Mouse (Mus musculus): ENCODE data around the gene Kif11.
A peak's percentile ranks its signal among the peaks of the same experiment; 100 is the strongest.

The Kif11 gene

DNA sequence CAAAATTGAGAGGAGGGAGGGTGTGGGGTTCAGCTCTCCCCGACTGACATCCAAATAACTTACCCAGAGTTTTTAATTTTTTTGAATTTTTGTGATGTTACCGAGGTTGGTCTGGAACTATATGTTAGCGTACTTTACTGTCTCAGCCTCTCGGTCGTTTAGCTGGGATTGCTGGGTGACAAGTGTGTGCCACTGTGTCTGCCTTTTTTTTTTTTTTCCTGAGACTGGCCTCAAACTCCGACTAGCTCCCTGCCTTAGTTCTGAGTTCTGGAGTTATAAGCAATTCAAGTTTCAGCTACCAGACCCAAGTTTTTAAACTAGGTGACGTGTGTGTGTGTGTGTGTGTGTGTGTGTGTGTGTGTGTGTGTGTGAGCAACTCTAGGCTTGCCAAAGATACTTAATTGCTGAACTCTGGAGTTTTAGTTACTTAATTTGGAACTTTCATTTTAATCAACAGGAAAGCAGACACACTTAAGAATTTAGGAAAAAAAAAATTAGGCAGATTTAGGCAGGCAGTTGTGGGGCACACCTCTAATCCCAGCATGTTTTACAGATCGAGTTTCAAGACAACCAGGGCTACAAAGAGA, 1.3 kb downstream of the Kif11 start:
- no peak for DNase-seq (ENCODE audit: low spot score in 2 of 2)

GRCm38 (mm10) chr19:37378816-37379215, 2.6 kb downstream of the Kif11 start:
- no peak for DNase-seq (ENCODE audit: low spot score in 2 of 2)

DNA sequence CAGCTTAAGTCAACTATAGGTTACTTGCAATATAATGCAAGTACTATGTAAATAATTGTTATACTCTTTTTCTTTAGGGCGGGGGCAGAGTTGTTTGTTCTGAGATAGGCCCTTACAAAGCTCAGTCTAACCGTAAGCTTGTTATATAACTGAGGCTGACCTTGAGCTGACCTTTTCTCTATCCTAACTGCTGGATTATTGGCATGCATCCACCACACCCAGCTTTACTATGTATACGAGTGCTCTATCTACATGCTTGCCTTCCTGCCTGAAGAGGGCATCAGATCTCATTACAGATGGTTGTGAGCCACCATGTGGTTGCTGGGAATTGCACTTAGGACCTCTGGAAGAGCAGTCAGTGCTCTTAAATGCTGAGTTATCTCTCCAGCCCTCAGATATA, 9.9 kb downstream of the Kif11 start:
- DNase-seq (ENCODE audit: low spot score in 2 of 2) = no peak

DNA sequence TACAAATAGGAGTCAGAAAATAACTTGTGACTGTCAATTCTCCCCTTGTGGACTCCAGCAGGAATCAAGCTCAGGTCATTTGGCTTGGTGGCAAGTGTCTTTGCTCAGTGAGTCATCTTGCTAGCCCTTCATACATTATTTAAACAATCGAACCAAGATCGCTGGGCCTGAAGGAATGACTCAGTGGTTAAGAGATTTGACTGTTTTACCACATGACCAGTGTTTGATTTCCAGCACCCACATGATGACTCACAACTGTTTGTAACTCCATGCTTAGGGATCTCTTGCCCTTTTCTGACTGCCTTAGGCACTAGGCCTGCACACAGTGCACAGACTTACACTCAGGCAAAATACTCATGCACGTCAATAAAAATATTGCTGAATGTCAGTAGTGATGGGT, 15.7 kb downstream of the Kif11 start:
- no peak for DNase-seq (ENCODE audit: low spot score in 2 of 2)

DNA sequence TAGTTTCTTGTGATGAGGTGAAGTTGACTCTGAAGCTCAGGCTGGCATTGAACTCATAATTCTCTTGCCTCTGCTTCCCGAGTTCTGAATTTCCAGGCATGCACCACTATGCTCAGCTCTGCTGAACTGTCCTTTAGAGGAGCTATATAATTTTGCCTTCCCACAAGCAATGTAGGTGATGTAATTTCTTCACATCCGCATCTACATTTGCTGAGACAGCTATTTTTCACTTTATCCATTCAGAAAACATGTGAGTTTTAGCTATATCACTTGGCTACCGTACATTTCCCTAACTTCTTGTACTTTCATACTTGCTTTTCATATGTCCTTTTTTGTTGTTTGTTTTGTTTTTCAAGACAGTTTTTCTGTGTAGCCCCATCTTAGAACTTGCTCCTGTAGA, 20.1 kb downstream of the Kif11 start:
- no peak for DNase-seq (ENCODE audit: low spot score in 2 of 2)

GRCm38 (mm10) chr19:37400936-37401335, 24.7 kb downstream of the Kif11 start:
- no peak for DNase-seq (ENCODE audit: low spot score in 2 of 2)

DNA sequence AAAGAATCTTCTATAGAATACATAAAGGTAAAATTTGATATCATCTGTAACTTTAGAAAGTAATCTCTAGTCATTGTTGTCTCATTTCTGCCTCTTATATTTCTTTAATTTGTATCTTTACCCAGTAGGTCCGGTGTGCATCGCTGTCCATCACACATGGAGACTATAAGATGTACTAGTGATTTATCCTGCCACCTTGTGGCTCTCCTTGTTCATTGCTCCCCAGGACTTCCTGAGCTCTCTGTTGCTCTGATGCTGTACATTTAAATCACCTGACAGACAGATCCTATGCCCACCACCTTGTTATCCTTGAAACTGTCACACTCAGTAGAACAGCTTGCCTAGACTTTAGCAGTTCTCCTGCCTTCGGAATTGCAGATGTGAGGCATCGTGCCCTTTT, 42.1 kb downstream of the Kif11 start:
- peak; percentile 54 for DNase-seq (ENCODE audit: low spot score in 2 of 2)

GRCm38 (mm10) chr19:37419613-37420012, 43.4 kb downstream of the Kif11 start:
- peak; percentile 55 to 61 for DNase-seq (ENCODE audit: low spot score in 2 of 2)

GRCm38 (mm10) chr19:37428589-37428988, 52.4 kb downstream of the Kif11 start:
- no peak for DNase-seq (ENCODE audit: low spot score in 2 of 2)

- DNase-seq (ENCODE audit: low spot score in 2 of 2) = no peak
These were observed 55.0 kb downstream of the Kif11 start for GRCm38 (mm10) chr19:37431139-37431756.

DNA sequence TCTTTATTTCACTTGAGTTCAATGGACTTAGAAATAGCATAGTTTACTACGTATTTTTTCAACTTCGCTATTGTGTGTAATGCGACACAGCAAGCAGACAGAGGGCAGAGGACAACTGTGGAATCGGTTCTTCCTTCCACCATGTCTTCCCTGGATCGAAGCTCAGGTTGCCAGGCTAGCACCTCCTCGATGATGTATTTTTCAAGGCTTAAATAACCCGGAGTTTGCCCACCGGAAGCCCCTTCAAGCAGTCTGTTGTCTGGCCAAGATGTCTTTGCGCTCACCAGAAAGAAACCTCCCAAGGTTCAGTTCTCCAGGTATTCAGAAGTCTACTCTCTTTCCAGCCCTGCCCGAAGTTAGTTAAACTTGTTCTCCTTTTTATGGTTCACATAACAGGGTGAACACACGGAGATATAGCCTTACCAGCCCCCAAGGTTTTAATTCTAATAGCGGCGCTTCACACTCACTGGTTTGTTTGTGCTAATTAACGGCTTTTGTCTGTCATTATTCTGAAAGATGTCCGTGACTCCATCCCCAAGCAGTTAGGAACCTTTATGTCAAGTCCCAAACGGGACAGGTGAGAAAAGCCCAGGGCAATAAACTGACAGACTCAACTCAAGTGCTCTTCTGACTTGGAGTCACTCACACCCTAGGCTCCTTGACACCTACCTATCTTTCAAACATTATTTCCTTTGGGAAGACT, 56.8 kb downstream of the Kif11 start:
- no peak for DNase-seq (ENCODE audit: low spot score in 2 of 2)

- DNase-seq (ENCODE audit: low spot score in 2 of 2) = no peak
These were observed 57.7 kb downstream of the Kif11 start for GRCm38 (mm10) chr19:37433895-37434262.

- peak; percentile 7 to 14 for DNase-seq (ENCODE audit: low spot score in 2 of 2)
These were observed 58.2 kb downstream of the Kif11 start, which contains the start of gene Hhex for GRCm38 (mm10) chr19:37434263-37434951. Gene Hhex, plus strand, starts transcription at chr19:37434810.

- DNase-seq (ENCODE audit: low spot score in 2 of 2) = no peak
These were observed 59.0 kb downstream of the Kif11 start for GRCm38 (mm10) chr19:37435041-37435852.

DNA sequence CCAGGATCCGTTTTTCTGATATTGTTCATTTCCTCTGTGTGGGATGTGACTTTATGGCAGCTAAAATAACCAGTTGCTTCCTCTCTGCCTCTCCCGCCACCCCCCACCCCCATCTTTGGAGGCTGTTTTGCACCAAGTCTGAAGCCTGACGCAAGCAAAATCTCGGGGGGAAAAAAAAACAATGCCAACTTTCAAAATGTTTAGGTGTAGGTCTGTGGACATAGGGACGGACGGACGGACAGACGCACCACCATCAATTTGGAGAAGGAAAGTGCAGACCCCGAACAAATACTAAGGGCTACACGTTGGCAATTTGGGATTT, 59.6 kb downstream of the Kif11 start:
- no peak for DNase-seq (ENCODE audit: low spot score in 2 of 2)

DNA sequence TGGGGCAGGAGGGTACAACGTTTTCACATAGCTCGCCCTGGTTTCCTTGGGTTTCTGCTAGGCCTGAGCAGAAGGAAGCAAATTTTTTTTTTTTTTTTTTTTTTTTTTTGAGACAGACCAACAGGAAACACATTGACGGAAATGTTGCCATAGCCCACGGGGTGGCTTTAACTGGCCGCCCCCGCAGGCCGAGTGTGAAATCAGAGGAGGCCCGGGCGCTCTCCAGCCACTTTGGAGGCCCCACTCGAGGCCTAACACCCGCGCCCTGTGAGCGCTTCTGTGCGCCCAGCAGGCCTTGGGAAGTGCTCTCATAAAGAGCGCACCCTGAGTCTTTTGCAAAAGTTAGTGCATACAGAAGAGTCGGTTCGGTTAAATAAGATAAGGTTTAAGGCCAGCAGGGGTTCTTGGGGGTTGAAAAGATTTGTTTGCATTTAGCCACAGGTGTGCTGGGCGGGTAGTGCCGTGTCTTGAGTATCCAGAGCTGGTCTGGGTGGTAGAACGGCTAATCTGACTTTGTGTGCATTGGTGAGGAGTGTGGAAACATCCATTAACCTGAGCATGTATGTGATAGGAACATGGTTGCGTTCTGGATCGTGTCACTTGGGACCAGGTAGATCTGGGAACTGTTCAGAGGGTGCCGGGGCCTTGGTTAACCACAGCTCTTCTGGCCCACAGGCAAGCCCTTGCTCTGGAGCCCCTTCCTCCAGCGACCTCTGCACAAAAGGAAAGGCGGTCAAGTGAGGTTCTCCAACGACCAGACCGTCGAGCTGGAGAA, 60.5 kb downstream of the Kif11 start:
- no peak for DNase-seq (ENCODE audit: low spot score in 2 of 2)

- DNase-seq (ENCODE audit: low spot score in 2 of 2) = no peak
These were observed 61.0 kb downstream of the Kif11 start for GRCm38 (mm10) chr19:37437289-37437606.

DNA sequence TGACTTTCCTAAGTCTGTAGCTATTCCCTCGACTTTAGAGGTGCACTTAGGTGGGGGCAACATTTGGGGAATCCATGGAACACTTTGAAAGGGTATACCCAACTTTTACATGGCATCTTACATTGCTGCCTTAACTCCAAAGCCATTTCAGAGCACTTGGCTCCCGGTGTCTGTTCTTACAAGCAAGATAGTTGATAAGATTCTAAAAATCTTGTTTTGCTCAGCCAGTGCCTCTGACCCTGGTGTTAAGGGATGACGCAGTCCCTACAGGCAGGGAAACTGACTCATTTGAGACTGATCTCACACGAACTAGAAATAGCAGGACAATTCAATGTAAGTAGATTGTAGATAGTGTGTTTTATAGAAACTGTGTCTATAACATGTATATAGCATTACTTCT, 64.0 kb downstream of the Kif11 start:
- no peak for DNase-seq (ENCODE audit: low spot score in 2 of 2)

DNA sequence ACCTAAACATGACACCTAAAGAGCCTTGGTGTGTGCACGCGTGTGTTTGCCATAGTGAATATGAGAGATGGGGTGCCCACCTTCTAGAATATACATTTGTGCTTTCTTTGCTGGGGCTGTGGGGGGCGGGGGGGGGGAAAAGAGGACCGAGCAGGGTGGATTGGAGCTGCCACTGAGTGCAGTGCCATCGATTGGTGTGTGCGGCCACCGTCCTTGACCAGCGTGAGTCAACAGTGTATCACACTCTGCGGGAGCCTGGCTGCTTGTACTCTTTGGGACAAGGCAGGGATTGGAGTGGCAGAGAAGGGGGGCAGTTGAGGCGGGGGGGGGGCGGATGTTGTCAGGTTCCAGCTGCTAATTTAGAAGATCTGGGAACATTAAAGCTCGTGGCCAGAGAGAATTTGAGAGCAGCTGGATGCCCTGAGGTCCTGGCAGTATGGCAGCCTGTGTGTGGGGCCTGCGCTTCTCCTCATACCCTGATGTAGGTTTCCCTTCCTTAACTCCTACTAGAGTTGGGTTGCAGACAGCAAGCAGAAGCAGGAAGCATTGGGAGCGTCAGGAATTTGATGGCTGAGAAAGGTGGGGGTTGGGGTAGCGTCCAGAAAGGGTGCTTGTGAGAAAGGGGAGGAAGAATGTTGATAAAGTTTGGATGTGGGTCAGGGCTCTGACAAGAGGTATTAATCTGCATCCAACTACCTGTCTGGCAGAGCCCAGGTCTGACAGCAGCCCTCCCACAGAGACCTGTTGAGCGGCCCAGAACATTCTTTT, 64.7 kb downstream of the Kif11 start:
- DNase-seq (ENCODE audit: low spot score in 2 of 2) = no peak

- no peak for DNase-seq (ENCODE audit: low spot score in 2 of 2)
These were observed 66.5 kb downstream of the Kif11 start for GRCm38 (mm10) chr19:37442524-37443286.

Measured in right cerebral cortex, adult 2 months (tissue).